Mouse (Mus musculus) stomach, embryonic 16.5 days (tissue): ENCODE data around the gene Eci3. TPM values are rescaled to one million over a fixed set of nuclear protein-coding genes. Genes with fewer than 3 reads are reported as not detected.

Experiments used
- polyA plus RNA-seq: library from polyadenylated mRNA; unstranded; fragments of >200 nt; fragmentation: Nextera tagmentation; extraction: Ambion mirVana; gene quantifications from 2 replicates; pipeline ENCODE4 v1.2.1, GENCODE M21; 2015

The Eci3 gene
- polyA plus RNA-seq, 1 experiment from 2014 or later, result 1.3 TPM

Other genes starting within 250 kb of the Eci3 start
- gene Fam50b, start 229.0 kb downstream of the Eci3 start, polyA plus RNA-seq, result not detected in 2 replicates
- 65.7 and 74.3 TPM in 2 replicates for gene Prpf4b, start 88.5 kb downstream of the Eci3 start, polyA plus RNA-seq
- gene Fam217a, start 39.5 kb downstream of the Eci3 start, polyA plus RNA-seq, result 1.3 and 1.4 TPM in 2 replicates
- gene 4933417A18Rik, start 39.4 kb downstream of the Eci3 start, polyA plus RNA-seq, result not detected in 2 replicates
- 128 and 139 TPM in 2 replicates for gene Eci2, start 63.3 kb upstream of the Eci3 start, polyA plus RNA-seq